Mouse (Mus musculus) yolk sac, embryonic 10.5 days (tissue): ENCODE data around the gene Dnaaf3.
A peak's percentile ranks its signal among the peaks of the same experiment; 100 is the strongest.

Source experiments
- DNase-seq: peaks from one replicate; pipeline ENCODE4 v3.0.0-alpha.2; 2017; ENCODE audit warnings: low spot score

Dnaaf3 gene

GRCm38 (mm10) chr7:4521231-4522003 is 10.8 kb downstream of the Dnaaf3 start:
- DNase-seq = no peak

DNA sequence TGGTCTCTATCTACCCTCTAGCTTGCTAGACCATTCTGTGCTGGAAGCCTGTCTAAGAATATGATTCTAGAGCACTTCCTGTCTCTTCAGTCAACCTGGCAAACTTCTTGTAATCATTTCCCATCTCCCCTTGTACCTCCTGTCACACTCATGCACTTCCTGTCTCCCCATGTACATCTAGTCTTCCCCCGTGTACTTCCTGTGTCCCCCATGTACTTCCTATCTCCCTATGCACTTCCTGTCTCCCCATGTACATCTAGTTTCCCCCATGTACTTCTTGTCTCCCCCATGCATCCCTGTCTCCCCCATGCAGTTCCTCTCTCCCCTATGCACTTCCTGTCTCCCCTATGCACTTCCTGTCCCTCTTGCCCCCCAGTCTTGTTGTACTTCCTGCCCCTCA is 13.8 kb downstream of the Dnaaf3 start:
- no peak for DNase-seq

DNA sequence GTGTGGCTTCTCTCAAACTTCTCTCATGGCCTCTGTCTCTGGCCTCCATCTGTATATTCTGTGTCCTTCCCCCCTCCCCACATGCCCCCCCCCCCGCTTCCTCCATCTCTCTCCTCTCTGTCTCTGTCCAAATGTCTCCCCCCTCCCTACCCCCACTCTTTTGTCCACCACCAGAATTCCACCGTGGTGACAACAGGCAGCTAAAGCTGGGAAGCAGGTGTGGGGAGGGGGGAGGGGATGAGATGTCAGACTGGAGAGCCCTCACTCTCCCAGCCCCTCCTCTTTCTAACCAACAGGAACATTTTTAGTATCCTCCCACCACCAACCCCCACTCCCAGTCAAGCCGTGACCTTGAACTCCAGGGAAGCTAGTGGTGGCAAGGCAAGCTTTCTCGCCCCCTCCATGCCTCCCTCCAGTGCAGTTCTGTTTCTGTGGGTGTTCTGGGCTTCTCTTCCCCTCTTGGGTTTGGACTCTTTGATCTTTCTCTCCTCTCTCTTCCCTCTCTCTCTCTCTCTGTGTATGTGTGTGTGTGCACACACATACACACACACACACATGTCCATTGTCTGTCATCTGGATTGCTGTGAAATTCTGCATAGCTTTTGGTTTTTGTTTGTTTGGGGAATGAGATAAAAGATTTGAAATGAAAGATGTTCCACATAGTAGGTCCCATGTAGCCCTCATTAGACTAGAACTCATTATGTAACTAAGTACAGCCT is 15.8 kb downstream of the Dnaaf3 start, which contains the start of gene Tnnt1:
Tnnt1 (minus strand) TSS at position 51 of the 719 bp plus-strand sequence.
- DNase-seq = no peak

- DNase-seq = no peak
Observed at GRCm38 (mm10) chr7:4515853-4516252, 16.4 kb downstream of the Dnaaf3 start.

- no peak for DNase-seq
Observed at GRCm38 (mm10) chr7:4513829-4514712, 18.2 kb downstream of the Dnaaf3 start.

GRCm38 (mm10) chr7:4513236-4513635 is 19.0 kb downstream of the Dnaaf3 start:
- DNase-seq = peak; percentile 25

DNA sequence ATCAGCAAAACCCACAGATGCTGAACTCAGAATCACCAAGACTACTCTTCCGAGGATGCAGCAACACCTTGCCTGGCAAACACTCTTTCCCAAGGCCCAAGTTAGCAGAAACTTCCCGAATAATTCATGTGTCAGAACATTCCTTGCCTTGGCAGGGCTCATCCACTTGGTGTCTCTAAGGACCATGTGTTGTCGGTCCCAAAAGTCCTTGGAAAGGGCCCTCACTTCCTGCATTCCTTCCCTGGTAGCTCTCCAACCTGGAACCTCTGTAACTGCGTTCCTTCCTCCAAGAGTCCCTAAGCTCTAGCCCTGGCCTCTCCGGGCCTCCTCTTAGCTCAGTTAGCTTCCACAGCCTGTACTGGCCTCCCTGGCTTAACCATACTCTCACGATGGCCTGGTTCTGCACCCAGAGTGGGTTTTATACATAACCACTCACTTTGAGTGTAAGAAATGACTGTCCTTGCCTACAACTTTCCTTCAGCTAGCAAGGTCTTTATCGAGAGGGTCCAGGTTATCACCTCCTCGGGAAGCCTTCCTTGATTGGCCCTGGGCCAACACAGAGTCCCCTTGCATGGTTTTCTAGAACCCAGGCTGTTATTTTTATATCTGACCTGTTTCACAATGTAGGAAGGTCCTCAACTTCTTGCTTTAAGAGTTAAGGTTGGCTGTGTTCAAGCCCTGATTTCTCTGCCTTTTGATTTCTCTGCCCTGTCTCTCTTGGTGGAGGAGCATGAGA is 20.6 kb downstream of the Dnaaf3 start:
- no peak for DNase-seq

GRCm38 (mm10) chr7:4509863-4510608 is 22.2 kb downstream of the Dnaaf3 start:
- DNase-seq = peak; percentile 79

DNA sequence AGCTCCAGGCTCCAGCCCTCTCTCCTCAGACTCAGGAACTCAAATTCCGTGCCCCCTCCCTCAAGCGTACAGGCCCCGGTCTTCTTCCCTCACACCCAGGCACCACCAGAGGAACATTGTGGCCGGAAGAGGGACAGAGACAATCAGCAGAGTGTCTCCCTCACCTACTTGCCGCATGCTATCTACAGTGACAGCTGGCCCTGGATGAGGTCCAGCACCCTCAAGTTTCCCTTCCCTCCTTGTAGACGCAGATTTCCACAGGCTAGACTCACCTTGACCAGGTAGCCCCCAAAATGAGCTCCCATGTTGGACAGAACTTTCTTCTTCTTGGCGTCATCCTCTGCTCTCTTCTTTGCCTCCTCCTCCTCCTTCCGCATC is 23.5 kb downstream of the Dnaaf3 start:
- no peak for DNase-seq

DNA sequence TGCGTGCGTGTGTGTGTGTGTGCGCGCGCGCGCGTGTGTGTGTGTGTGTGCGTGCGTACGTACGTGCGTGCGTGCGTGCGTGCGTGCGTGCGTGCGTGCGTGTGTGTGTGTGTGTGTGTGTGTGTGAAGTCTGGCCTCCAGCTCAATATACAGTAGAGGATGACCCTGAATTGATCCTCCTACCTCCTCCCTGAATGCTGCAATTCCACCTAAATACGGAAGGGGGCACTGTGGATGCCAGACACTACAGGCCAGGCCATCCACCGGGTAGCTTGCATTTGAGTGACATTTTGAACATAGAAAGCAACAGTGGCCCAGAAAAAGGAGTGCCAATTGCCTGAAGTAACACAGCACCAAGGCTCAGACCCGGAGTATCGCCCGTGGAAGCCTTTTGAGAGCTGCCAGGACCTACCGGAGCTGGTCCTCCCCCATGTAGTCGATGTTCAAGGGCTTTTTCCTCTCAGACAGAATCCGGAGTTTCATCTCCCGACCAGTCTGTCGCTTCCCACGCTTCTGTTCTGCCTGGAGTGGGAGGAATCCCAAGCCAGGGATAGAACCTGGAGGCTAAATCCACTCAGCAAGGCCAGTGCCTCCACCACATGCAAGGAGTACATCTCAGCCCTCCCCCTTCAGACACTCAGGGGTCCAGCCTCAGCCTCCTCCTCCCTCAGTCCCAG is 24.1 kb downstream of the Dnaaf3 start:
- no peak for DNase-seq

- no peak for DNase-seq
Observed at GRCm38 (mm10) chr7:4507220-4507619, 25.0 kb downstream of the Dnaaf3 start.

- no peak for DNase-seq
Observed at GRCm38 (mm10) chr7:4504646-4505435, 27.4 kb downstream of the Dnaaf3 start.

- no peak for DNase-seq
Observed at GRCm38 (mm10) chr7:4503858-4504257, 28.4 kb downstream of the Dnaaf3 start.

DNA sequence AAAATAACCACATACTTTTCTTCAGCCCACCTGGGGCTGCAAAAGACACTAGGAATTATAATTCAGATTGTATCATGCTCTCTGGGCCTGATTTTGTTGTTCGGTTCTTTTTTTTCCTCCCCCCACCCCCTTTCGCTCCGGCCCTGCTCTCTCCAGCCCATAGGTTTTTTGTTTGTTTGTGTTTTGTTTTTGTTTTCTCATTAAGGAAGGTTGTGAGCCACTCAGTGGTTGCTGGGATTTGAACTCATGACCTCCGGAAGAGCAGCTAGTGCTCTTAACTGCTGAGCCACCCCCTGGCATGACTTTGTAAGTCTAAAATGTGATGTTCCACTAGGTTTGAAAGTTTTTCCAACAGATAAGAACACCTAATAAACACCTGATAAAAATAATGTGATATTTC is 29.2 kb downstream of the Dnaaf3 start:
- DNase-seq = no peak

- peak; percentile 77 for DNase-seq
Observed at GRCm38 (mm10) chr7:4502421-4503090, 29.7 kb downstream of the Dnaaf3 start.

DNA sequence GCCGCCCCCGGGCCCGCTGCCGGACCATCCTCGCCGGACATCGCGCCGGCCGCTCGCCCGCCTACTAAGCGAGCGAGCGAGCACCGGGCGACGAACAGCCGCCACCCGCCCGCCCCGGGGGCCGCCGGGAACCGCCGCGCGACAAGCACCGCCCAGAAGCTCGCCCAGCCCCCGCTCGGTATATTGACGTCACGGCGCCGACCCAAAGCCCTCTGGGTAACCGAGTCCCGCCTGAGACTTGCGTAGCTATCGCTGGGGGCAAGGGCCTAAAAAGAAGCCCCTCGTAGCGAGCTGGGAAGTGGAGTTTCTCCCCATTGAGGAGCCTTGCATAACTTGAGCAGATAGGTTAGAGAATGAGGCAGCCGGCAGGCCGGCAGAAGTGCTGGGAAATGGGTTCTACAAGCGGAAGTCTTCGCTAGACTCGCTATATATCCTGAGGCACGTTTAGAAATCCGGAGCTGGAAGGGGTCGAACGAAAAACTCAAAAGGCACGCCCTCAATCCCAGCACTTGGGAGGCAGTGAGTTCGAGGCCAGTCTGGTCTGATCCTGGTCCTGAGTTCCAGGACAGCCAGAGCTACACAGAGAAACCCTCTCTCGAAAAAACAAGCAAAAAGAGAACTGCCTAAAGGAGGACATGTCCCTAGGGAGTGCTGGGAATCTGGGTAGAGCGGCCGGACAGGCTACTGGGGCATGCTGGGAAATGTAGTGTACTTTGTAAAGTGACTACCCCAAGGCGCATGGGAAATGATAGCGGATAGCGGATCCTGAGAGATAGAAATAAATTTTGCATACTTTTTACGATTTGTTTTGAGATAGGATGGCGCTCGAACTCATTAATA is 30.5 kb downstream of the Dnaaf3 start, which contains the start of gene Ppp1r12c:
Ppp1r12c (minus strand) TSS at position 123 of the 840 bp plus-strand sequence.
- DNase-seq = peak; percentile 95

- peak; percentile 47 for DNase-seq
Observed at GRCm38 (mm10) chr7:4500892-4501471, 31.3 kb downstream of the Dnaaf3 start.

- DNase-seq = no peak
Observed at GRCm38 (mm10) chr7:4499034-4499433, 33.2 kb downstream of the Dnaaf3 start.
